Mouse (Mus musculus) ES-E14 (cell line): ENCODE measurements around the gene Prkcq.

ENCODE experiments used
- CHD2 ChIP-seq: IDR thresholded peaks from 2 replicates; pipeline ENCODE4 v1.6.1; 2014; ENCODE audit warnings: mild to moderate bottlenecking, low read depth, low read length, inconsistent platforms
- HCFC1 ChIP-seq: IDR thresholded peaks from 2 replicates; pipeline ENCODE4 v1.6.1; 2012; ENCODE audit warnings: low read length, inconsistent platforms, borderline replicate concordance; ENCODE audit not compliant: insufficient read depth
- ZC3H11A ChIP-seq: IDR thresholded peaks from 2 replicates; pipeline ENCODE4 v1.6.1; 2012; ENCODE audit warnings: low read depth, mild to moderate bottlenecking, inconsistent platforms, low read length, borderline replicate concordance

GRCm38 (mm10) chr2:11181510-11181909, 9.6 kb downstream of the Prkcq start:
- TF ChIP-seq ZC3H11A (no peak), HCFC1 (no peak), CHD2 (no peak)
